Mouse (Mus musculus) CH12F3 (cell line): ENCODE results near the gene Sh3glb2.

Experiments
- in situ Hi-C: fragments of 300-500 bp; cut with MboI; formaldehyde crosslinking; loops from 2 replicates; pipeline ENCODE4 v1.14.3; 2020; ENCODE audit warnings: low sequenced_read_pairs

Gene Sh3glb2

DNA sequence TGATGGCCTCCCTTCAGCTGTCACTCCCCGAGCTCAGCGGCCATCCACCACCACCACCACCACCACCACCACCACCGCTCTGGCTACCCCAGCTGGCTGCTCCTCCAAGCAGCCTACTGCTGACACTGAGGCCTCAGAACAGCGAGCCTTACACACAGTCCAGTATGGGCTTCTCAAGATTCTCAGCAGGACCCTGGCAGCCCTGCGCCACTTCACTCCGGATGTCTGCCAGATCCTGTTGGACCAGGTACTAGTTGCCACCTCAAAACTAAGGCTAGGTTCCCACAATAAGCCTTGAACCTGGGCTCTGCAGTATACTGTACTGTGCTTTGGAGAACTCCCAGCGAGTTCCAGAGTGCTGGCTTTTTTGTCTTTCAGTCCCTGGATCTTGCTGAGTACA lies 16.6 kb downstream of the Sh3glb2 start:
- in situ Hi-C loops, result no loop called here

DNA sequence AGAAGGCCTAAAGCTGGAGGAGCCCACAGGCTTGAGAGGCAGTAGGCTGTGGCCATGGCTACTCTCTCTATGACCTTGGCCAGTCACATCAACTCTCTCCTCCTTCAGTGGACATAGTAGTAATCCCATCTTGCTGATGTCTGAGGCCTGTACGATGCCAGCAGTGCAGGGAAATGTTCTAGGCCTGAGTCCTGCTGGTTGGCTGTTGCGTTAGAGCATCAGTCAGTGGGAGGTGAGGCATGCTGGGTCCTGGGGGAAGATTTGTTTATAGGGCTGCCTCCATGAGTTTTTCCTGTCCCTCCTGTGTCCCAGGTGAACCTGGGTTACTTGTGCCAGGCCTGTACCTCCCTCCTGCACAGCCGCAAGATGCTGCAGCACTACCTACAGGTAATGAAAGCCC lies 17.1 kb downstream of the Sh3glb2 start:
- in situ Hi-C loops, result no loop called here

DNA sequence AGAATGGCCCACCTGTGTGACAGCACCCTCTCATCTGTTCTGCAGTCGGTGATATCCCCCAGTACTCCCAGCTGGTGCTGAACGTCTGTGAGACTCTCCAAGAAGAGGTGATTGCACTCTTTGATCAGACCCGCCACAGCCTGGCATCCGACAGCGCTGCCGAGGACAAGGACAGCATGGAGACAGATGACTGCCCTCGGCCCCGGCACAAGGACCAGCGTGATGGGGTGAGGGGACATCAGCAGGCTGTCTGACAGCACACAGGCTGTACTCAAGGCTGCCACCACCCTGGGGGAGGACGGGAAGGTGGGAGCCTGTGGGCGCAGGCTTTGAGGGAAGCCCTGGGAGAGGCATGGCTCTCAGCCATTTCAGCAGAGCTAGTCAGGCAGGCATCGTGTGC lies 22.0 kb downstream of the Sh3glb2 start:
- in situ Hi-C loops, result no loop called here

DNA sequence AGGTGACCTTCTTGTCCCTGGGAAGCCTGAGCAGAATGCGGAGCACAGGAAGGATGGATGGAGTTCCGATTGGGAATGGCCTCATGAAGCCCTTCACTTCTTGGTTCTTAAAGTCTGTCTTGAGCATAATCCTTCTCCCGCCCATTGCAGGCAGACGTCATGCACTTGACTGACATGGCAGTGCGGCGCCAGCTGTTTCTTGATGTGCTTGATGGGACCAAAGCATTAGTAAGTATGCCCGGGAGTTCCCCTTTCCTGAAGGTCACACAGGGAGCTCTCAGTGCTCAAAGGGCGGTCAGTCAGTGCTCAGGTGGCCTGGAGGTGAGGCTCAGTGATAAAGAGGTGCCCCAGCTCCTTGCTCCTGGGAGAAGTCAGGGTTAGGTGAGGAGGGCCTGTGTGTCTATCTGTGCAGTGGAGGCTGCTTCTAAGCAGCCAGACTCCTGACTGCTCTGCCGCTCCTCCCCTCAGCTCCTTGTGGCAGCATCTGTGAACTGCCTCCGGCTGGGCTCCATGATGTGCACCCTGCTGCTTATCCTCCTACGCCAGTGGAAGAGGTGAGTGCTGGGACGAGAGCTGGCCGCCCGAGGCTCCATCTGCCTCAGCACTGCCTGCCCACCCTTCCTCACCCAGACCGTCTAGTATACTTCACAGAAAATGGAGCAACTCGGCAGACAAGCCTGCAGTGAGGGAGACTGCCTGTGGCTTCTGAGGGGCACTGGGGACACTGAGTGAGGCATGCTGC lies 22.8 kb downstream of the Sh3glb2 start:
- in situ Hi-C loops, result no loop called here

DNA sequence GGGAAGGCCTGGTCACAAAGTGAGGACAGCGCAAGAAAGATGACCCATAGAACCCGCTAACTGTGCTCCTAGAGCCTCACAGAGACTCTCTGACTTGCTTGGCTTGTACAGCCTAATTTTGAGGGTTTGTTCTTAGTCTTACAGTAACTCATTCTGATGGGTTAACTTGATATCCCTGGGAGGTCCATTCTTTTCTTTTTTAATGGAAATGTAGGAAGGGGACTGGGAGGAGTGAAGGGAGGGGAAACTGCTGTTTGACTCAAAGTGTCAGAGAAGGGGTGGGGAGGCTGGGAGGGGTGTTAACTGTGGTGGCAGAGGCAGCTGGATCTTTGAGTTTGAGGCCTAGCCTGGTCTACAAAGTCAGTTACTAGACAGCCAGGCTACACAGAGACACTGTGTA lies 23.8 kb downstream of the Sh3glb2 start:
- in situ Hi-C loops, result no loop called here

DNA sequence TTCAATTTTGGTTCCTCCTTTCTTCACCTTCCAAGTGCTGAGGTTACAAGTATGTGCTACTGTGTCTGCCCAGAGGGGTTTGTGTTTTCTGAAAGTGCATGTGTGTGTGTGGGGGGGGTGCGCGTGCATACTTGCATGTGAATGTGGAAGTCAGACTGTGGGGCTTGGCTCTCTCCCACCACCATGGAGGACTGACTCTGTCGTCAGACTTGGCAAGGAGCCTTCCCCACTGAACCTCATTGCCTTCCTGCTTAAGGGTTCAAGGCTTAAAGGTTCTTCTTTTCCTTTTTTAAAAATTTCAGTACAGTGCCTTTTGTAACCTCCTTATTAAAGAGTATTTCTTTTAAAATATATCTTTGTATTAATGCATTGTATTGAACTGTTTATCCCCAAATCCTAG lies 30.3 kb downstream of the Sh3glb2 start:
- in situ Hi-C loops, result no loop called here

DNA sequence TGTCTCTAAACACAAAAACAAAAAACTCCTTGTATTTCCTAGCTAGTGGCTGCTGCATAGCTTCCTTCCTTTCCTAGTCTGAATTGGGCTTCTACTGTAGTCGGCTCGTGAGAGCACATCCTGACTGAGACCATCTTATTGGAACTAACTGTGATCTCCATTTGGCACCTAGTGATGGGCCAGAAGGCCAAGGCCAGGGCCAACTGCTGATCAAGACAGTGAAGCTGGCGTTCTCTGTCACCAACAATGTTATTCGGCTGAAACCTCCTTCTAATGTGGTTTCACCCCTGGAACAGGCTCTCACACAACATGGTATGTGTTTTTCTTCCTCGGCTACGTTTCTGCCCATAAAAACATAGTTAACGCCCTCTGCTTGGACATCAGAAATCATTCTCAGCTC lies 31.9 kb downstream of the Sh3glb2 start:
- in situ Hi-C loops, result no loop called here

DNA sequence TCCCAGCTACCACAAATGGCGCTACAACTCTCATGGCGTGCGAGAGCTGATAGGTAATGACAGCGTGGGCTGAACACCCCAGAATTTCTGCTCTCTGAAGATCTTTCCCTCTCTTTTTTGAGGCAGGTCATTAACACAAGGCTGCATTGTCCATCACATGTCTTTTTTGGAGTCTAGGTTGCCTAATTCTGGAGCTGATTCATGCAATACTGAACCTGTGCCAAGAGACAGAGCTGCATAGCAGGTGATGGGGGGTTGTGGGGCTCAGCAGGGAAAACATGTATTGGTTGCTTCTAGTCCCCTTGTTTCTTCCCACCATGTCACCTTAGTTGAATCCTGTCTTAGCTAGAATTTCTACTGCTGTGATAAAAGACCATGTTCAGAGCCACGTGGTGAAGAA lies 33.8 kb downstream of the Sh3glb2 start:
- in situ Hi-C loops, result no loop called here

DNA sequence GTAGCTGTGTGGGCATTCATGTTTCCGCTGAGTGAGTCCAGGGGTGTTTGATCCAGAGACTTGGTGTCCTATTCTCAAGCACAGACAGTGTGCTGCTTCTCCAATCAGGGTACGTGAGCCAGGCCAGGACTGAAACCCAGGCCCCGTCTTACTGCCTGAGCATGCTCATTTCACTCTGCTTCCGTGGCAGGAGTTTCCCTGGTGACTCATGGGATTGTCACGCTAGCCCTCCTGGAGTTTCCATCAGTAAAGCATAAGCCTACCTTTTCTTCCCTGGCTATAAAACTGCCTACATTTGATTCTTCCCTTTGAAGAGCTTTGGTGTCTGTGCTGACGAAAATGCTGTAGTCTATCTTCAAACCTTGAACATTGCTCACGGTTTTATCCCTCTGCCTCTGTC lies 36.0 kb downstream of the Sh3glb2 start:
- in situ Hi-C loops, result no loop called here

DNA sequence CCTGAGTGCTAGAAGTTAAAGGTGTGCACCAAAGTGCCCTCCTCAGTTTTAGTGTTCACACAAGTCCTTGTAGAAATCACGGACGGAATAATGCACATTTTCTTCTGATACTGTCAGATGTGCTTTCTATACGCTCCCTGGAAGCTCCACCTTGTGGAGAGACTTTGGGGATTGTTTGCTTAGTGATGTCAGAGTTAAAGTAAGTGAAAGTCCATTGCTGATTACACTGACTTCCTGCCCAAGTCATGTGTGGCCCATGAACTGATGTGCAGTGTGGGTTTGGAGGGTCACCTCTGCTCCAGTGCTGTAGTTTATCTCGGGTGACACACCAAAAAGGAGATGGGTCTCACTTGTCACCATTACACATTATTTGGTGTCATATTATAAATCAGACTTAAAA lies 39.9 kb downstream of the Sh3glb2 start:
- in situ Hi-C loops, result no loop called here

DNA sequence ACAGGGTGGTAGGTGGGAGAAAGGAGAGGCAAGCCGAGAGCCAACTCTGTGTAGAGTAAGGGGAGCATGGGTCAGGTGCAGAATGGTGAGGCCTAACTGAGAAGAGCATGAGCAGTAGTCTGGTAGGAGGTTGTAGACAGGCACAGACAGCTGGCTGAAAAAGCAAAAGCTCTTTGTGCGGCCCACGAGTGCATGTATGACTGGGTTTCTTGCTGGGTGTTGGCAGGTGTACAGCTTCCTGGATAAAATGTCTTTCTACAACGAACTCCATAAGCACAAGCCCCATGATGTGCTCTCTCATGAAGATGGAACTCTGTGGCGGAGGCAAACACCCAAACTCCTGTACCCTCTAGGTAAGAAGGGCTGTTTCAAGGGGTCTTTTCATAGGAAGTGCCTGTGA lies 42.2 kb downstream of the Sh3glb2 start:
- in situ Hi-C loops, result no loop called here

DNA sequence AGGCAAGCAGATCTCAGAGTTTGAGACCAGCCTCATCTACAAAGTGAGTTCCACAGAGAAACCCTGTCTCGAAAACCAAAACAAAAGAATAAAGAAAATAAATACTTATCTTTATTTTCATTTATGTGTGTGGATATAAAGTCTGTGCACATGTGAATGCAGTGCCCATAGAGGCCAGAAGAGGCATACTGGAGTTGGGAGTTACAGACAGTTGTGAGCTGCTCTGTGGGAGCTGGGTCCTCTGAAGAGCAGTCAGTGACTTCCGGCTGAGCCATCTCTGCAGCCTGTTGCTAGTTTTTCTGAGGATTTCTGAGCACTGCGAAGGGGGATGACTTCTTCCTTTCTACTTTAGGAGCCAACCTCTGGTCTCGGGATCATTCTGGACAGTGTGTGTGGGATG lies 43.0 kb downstream of the Sh3glb2 start:
- in situ Hi-C loops, result no loop called here

DNA sequence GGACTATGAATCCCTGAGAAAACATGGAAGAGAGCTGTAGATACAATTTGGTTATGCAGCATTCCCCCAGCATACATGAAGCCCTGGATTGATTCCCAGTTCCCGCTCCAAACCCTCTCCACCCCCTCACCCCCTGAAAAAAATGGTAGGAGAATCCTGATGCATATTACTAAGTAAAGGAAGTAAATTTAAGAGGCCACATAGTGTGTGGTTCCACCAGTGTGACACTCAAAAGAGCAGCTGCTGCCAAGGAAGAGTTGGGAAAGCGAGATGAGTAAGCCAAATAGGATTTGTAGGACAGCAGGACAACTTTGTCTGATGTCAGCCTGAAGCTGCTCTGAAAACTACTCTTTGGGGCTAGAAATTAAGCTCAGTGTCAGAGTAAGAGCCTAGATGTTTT lies 47.7 kb downstream of the Sh3glb2 start:
- in situ Hi-C loops, result no loop called here

DNA sequence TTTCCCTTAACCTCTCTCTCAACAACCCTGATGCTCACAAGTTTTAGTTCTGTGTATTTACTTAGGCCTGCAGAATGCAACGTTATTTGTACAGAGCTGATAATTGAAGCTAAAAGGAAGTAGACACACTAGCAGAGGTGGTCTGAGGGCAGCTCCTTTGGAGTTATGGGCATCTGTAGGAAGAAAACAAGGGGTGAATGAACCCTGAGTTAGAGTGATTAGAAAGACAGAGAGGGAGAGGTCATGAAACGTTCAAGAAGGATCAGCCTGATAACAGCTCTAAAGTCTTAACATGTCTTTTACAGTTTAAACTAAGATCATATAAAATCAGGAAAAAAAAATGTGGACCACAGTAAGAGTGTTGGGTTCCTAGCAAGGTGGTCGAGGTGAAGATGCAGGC lies 49.8 kb downstream of the Sh3glb2 start:
- in situ Hi-C loops, result no loop called here

DNA sequence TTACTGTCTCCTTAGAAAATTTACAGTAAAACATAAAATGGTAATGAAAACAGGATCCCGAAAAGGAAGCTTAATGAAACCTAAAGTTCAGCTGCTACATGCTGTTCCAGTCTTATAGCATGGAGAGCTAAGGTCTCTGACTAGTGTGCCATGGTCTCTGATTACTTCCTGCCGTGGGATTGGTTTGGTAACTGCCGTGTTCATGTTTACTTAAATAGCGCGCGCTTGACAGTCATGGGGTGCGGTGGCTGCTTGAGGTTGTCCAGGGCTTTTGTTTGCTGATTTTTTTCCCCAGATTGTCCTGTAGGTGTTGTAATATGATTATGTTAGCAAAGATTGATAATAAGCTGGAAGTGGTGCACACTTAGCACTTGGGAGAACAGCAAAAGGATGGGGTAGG lies 53.0 kb downstream of the Sh3glb2 start:
- in situ Hi-C loops, result no loop called here

DNA sequence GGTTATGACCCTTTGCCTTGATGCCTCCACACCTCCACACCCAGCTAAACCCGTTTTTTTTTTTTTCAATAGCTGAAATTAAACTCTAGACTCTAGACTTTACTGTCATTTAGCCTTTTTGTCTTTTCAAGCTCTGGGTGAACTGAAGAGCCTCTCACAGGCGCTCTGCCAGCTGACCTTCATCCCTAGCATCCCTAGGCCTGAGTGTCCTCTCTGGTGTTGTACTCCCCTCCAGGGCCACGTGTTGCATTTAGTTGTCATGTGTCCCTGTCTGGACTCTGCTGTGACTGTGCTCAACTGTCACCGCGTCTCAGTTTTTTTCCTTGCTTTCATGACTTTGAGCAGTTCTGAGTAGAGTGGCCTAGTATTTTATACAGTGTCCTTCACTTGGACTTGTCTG lies 59.2 kb downstream of the Sh3glb2 start:
- in situ Hi-C loops, result no loop called here

DNA sequence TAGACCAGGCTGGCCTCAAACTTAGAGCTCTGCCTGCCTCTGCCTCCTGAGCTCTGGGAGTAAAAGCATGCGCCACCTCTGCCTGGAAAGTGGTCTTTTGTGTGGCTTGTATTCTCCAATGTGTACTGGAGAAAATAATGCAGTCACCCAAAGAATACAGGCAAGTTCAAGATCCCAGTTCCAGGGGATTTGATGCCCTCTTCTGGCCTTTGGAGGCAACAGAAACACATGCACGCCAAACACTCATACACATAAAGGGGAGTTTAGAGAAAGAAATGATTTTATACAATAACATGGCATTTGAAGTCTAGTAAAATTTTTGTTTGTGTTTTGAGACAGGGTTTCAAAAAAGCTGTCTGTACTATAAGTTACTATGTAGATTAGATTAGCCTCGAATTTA lies 59.6 kb downstream of the Sh3glb2 start:
- in situ Hi-C loops, result no loop called here
